In the genomic region with DNA sequence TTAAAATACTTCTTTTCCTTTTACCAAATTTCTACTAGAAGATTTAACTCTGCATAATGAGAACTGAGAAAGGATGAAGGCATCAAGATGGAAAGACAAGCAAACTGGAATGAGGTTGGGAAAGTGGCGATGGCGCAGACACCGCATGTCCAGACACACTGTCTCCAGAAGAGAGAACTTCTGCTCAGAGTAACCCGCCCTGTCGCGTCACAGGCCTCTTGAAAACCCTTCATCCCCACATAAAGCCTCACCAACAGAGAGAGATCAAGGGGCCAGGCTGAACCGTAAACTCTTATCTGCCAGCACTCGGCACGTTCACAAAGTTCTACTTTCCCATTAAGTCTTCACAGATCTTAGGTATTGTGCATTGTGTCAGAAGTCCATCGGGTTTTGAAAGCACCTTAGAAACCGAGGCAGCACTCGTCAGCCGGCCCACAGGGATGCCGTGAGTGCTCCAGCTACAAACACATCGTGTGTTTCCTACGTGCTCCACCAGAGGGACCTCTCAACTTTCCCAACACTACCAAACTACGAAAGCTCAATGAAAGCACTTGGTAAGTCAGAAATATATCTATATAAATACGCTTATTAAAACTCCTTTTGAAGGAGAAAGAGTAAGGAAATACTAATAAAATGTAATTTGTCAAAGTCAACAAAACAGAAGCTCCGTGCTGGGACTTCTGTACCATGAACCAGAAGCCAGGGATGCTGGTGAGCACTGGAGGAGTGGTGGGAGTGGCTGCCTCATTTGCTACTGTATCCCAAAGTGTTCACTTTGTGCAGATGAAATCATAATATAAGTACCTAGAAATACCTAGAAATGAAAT, we compare ENCODE assay signal across 8 mouse cellular contexts. TPM values are rescaled to one million over a fixed set of nuclear protein-coding genes. Genes with fewer than 3 reads are reported as not detected.
DNase-seq lines count a peak whose midpoint lies in the region; ATAC-seq and TF ChIP-seq lines count a peak whose summit lies in the region.

No protein-coding gene starts in this region.

- no peak overlapping the region for H3K4me3 ChIP-seq in hindbrain, embryonic 11.5 days (ENCODE audit: low read depth, low read length)
- no peak overlapping the region for H3K4me3 ChIP-seq in hindbrain, embryonic 13.5 days
- peak overlapping the region; percentile 12; the same call in 1 of the 2 replicates for H3K4me3 ChIP-seq in heart, embryonic 10.5 days
- H3K4me3 ChIP-seq in lung, adult 2 months (replicated peaks; ENCODE audit: extremely low read depth, low read depth, low read length), result no peak overlapping the region
- no peak overlapping the region for H3K4me3 ChIP-seq in small intestine, adult 2 months (ENCODE audit: low read depth, low read length)

- no peaks in the 10 kb centered on the region for H3K9me3 ChIP-seq in hindbrain, embryonic 11.5 days (ENCODE audit: control insufficient read depth, low read length)
- no peaks in the 10 kb centered on the region for H3K9me3 ChIP-seq in hindbrain, embryonic 13.5 days
- no peaks in the 10 kb centered on the region for H3K9me3 ChIP-seq in heart, embryonic 10.5 days

- peak; percentile 57 for DNase-seq in hindbrain, embryonic 11.5 days (ENCODE audit: low spot score)
- DNase-seq in NIH3T3 (ENCODE audit: low read depth), result peak; percentile 80
- DNase-seq in cerebellum, postnatal 10 days, result peak; percentile 60 to 64
- no peak for DNase-seq in heart, embryonic 10.5 days (ENCODE audit: low spot score)
- peak; percentile 71 to 77 for DNase-seq in kidney, postnatal 4 days
- peak; percentile 56 for DNase-seq in lung, adult 2 months

- H3K4me2 ChIP-seq in hindbrain, embryonic 11.5 days (replicated peaks; ENCODE audit: low read depth, low read length), result no peak overlapping the region
- no peak overlapping the region for H3K4me2 ChIP-seq in hindbrain, embryonic 13.5 days

- TF ChIP-seq CTCF in lung, adult 2 months (IDR thresholded peaks at IDR 0.05; ENCODE audit: insufficient read depth, low read length), result peak; percentile 63
- peak; percentile 46; the same call in 1 of the 2 replicates for TF ChIP-seq CTCF in small intestine, adult 2 months (IDR thresholded peaks at IDR 0.05; ENCODE audit: extremely low read depth, insufficient read length, insufficient replicate concordance, low read depth, low read length)

- WGBS in hindbrain, embryonic 11.5 days, result 62% methylated on average over 19 of the region's 19 CpGs
- 62% methylated on average over 19 of the region's 19 CpGs for WGBS in hindbrain, embryonic 13.5 days
- WGBS in heart, embryonic 10.5 days, result 42% methylated on average over 19 of the region's 19 CpGs
- 43% methylated on average over 19 of the region's 19 CpGs for WGBS in lung, adult 2 months
- WGBS in small intestine, adult 2 months, result 58% methylated on average over 19 of the region's 19 CpGs

- no peaks in the 10 kb centered on the region for H3K27me3 ChIP-seq in hindbrain, embryonic 11.5 days (ENCODE audit: control insufficient read depth, insufficient read depth, low read length)
- no peaks in the 10 kb centered on the region for H3K27me3 ChIP-seq in hindbrain, embryonic 13.5 days
- no peaks in the 10 kb centered on the region for H3K27me3 ChIP-seq in heart, embryonic 10.5 days (ENCODE audit: insufficient read depth, poor library complexity, severe bottlenecking)
- H3K27me3 ChIP-seq in small intestine, adult 2 months (ENCODE audit: control insufficient read depth, insufficient read depth, low read length), result no peaks in the 10 kb centered on the region

- H3K36me3 ChIP-seq in hindbrain, embryonic 11.5 days (ENCODE audit: control insufficient read depth, insufficient read depth, low read length), result no peaks in the 10 kb centered on the region
- no peaks in the 10 kb centered on the region for H3K36me3 ChIP-seq in hindbrain, embryonic 13.5 days
- no peaks in the 10 kb centered on the region for H3K36me3 ChIP-seq in heart, embryonic 10.5 days
- H3K36me3 ChIP-seq in small intestine, adult 2 months (ENCODE audit: control insufficient read depth, insufficient read depth, low read length), result peaks cover 1% of the 10 kb centered on the region; the same call in 1 of the 2 replicates

- no peak for ATAC-seq in hindbrain, embryonic 11.5 days (ENCODE audit: low FRiP score)
- no peak for ATAC-seq in hindbrain, embryonic 13.5 days (ENCODE audit: low FRiP score)

- H3K27ac ChIP-seq in hindbrain, embryonic 11.5 days (ENCODE audit: low read depth, low read length), result no peak overlapping the region
- H3K27ac ChIP-seq in hindbrain, embryonic 13.5 days, result no peak overlapping the region
- no peak overlapping the region for H3K27ac ChIP-seq in heart, embryonic 10.5 days
- no peak overlapping the region for H3K27ac ChIP-seq in small intestine, adult 2 months (ENCODE audit: insufficient read depth, low read depth, low read length)

- no peak overlapping the region for H3K9ac ChIP-seq in hindbrain, embryonic 11.5 days (ENCODE audit: low read depth, low read length)
- H3K9ac ChIP-seq in hindbrain, embryonic 13.5 days, result no peak overlapping the region

- no peaks in the 10 kb centered on the region for H3K4me1 ChIP-seq in hindbrain, embryonic 11.5 days (replicated peaks; ENCODE audit: control insufficient read depth, insufficient read depth, low read length)
- no peaks in the 10 kb centered on the region; the same call in 1 of the 2 replicates for H3K4me1 ChIP-seq in hindbrain, embryonic 13.5 days (replicated peaks)
- 0 out of 2 replicates have a peak, but pooled peaks cover 4% of the 10 kb centered on the region for H3K4me1 ChIP-seq in heart, embryonic 10.5 days
- no peaks in the 10 kb centered on the region for H3K4me1 ChIP-seq in lung, adult 2 months (ENCODE audit: control insufficient read depth, insufficient read depth, low read length)
- H3K4me1 ChIP-seq in small intestine, adult 2 months (ENCODE audit: control insufficient read depth, insufficient read depth, insufficient read length, low read length), result no peaks in the 10 kb centered on the region

- no peak for TF ChIP-seq POLR2A in lung, adult 2 months (IDR thresholded peaks at IDR 0.05; ENCODE audit: borderline replicate concordance, extremely low read depth, low read depth, low read length)
- TF ChIP-seq POLR2A in small intestine, adult 2 months (IDR thresholded peaks at IDR 0.05; ENCODE audit: low read depth, low read length), result no peak

RNA-seq across cellular contexts. Expression of a gene that starts 39.4 kb away (rescaled TPM):
- 4.2 and 9.2 TPM in 2 replicates for polyA plus RNA-seq in hindbrain, embryonic 11.5 days (2014; fragmentation: Nextera tagmentation; extraction: Ambion mirVana)
- 2.3 and 2.6 TPM in 2 replicates for polyA plus RNA-seq in hindbrain, embryonic 13.5 days (2015; fragmentation: Nextera tagmentation; extraction: Ambion mirVana)
- 15.4 and 20.6 TPM in 2 replicates for polyA plus RNA-seq in heart, embryonic 10.5 days (2016; fragmentation: Nextera tagmentation; extraction: Ambion mirVana)
- 32.1 and 36.6 TPM in 2 replicates for polyA plus RNA-seq in lung, adult 2 months (2012; rRNA removed)
- 3.0 and 3.9 TPM in 2 replicates for polyA plus RNA-seq in small intestine, adult 2 months (2012; rRNA removed)

RNA-seq across cellular contexts. Expression of a gene that starts 40.8 kb away (rescaled TPM):
- 4.8 and 6.2 TPM in 2 replicates for polyA plus RNA-seq in hindbrain, embryonic 11.5 days (2014; fragmentation: Nextera tagmentation; extraction: Ambion mirVana)
- polyA plus RNA-seq in hindbrain, embryonic 13.5 days (2015; fragmentation: Nextera tagmentation; extraction: Ambion mirVana), result 3.2 and 3.6 TPM in 2 replicates
- 2.0 and 3.1 TPM in 2 replicates for polyA plus RNA-seq in heart, embryonic 10.5 days (2016; fragmentation: Nextera tagmentation; extraction: Ambion mirVana)
- 5.8 and 7.0 TPM in 2 replicates for polyA plus RNA-seq in lung, adult 2 months (2012; rRNA removed)
- polyA plus RNA-seq in small intestine, adult 2 months (2012; rRNA removed), result 2.3 and 4.0 TPM in 2 replicates
